Mouse (Mus musculus) stomach, postnatal 0 days (tissue): ENCODE data around the gene Acvr1b.

Experiments
- CTCF ChIP-seq: IDR thresholded peaks from 2 replicates; pipeline ENCODE4 v1.5.1; 2016; ENCODE audit warnings: antibody characterized with exemption, low read depth, mild to moderate bottlenecking, moderate library complexity
- EP300 ChIP-seq: optimal IDR thresholded peaks from 2 replicates; pipeline ENCODE3; 2016; ENCODE audit warnings: antibody characterized with exemption

GRCm38 (mm10) chr15:101230503-101230902 lies 56.6 kb downstream of the Acvr1b start:
- TF ChIP-seq CTCF, result no peak
- TF ChIP-seq EP300, result no peak
